Mouse (Mus musculus) retina, embryonic 14.5 days (tissue): Measurements from ENCODE around the gene Ddx24.
"Not testable (repeated sequence)": the region's sequence is repeated elsewhere in the genome, so short reads cannot be mapped to it uniquely, and the experiment has no call there.

ENCODE experiments used
- DNase-seq: peaks from one replicate; pipeline ENCODE4 v3.0.0-alpha.2; 2015; ENCODE audit warnings: low spot score

Gene Ddx24

DNA sequence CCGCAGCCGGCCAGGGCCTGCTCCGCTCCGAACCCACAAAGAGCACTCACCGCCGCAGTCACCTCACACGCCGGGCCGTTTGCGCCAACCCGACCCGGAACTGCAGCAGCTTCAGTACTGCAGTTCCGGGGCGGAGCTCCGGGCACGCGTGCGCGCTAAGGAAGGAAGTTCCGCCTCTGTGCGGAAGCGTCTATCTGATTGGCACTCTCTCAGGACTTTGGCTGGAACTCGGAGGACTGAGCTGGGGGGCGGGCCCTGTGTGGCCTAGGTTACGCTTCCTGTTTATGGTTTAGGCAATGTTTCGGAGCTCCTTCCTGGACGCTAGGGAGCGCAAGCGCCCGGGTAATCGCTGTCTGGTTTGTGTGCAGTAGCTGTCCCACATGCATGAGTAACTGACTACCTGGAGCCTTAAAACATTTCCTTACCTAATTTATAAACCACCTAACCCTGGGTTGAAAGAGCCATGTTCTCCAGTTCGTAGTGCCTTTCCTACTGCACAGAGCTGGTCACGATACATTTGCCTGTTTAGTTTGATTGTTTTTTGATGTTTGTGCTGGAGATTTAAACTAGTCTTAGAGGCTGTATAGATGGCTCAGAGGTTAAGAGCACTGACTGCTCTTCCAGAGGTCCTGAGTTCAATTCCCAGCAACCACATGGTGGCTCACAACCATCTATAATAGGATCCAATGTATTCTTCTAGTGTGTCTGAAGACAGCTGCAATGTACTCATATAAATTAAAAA is at the start of gene Ddx24:
Gene Ddx24 (minus strand): TSS at position 102 of the 742 bp plus-strand sequence.
- peak; percentile 98 for DNase-seq

DNA sequence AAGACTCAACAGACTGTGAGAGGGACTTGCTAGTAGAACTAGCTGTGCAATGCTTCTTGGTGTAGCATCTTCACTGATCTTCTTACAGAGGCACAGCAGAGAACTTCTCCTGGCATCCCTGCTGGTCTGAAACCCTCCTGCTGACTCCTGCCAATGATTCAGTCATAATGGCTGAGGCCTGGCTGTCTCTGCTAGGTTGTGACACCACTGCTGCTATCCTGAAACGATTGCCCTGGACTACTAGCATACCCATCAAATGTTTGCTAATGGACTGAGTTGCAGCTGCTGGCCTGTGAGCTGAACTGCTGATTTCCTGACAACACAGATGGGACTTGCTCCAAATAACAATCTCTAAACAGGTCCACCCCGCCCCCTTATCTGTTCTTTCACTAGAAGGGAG is 48.9 kb upstream of the Ddx24 start:
- peak; percentile 0 for DNase-seq

- DNase-seq: no peak
These were observed 31.5 kb upstream of the Ddx24 start, which contains the start of gene Ifi27l2b for GRCm38 (mm10) chr12:103457140-103457539. Gene Ifi27l2b, minus strand, starts transcription at chr12:103457223.

- not testable (repeated sequence) for DNase-seq
These were observed 31.1 kb upstream of the Ddx24 start for GRCm38 (mm10) chr12:103456727-103457126.

DNA sequence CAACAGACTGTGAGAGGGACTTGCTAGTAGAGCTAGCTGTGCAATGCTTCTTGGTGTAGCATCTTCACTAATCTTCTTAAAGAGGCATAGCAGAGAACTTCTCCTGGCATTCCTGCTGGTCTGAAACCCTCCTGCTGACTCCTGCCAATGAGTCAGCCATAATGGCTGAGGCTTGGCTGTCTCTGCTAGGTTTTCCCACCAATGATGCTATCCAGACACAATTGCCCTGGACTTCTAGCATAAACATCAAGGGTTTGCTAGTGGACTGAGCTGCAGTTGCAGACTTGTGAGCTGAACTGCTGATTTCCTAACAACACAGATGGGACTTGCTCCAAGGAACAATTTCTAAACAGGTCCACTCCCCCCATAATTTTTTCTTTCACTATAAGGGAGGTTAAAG is 27.7 kb upstream of the Ddx24 start:
- no peak for DNase-seq

DNA sequence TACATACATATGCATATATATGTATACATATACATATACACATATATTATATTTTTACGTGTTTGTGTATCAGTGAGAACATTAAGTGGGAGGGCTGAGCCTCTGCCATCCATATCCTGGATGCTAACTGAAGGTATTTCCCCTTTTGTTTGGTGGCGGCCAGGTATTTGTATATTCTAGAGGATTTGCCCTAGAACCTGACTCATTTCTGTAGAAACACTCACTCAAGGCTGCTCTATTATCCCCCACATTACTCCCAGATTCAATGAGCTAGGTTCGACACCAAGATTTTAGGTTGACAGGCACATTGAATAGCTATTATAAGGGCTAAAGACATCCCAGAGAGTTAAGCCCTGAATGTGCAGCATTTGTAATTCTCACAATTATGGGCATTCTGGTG is 19.4 kb upstream of the Ddx24 start:
- DNase-seq: no peak

- DNase-seq: not testable (repeated sequence)
These were observed 18.6 kb upstream of the Ddx24 start for GRCm38 (mm10) chr12:103444261-103444660.

- DNase-seq: no peak
These were observed 17.9 kb upstream of the Ddx24 start, which contains the start of gene Ifi27l2a for GRCm38 (mm10) chr12:103443524-103443923. Gene Ifi27l2a, minus strand, starts transcription at chr12:103443680.

- no peak for DNase-seq
These were observed 12.0 kb upstream of the Ddx24 start for GRCm38 (mm10) chr12:103437601-103438000.

DNA sequence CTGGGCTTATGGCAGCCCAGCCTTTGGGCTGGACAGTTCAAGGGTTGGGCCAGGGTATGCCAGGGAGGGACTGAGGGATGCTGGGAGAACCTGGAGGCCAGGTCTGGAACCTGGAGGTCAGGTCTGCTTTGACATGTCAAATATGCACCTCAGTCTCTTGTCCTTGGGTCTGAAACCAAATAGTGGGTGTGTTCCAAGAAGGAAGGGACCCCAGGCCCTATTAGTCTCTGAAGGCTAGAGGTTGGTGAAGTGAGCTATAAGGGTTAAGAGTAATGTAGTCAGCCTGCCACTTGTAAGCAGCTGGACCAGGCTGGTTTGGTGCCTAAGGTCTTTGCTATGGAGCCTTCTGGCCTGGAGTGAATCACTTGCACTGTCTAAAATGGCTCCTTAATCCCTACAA is 9.2 kb upstream of the Ddx24 start:
- DNase-seq: no peak

- DNase-seq: peak; percentile 1
These were observed 8.5 kb upstream of the Ddx24 start, which contains the start of gene Ifi27 for GRCm38 (mm10) chr12:103433986-103434731. Gene Ifi27, plus strand, starts transcription at chr12:103434211.

DNA sequence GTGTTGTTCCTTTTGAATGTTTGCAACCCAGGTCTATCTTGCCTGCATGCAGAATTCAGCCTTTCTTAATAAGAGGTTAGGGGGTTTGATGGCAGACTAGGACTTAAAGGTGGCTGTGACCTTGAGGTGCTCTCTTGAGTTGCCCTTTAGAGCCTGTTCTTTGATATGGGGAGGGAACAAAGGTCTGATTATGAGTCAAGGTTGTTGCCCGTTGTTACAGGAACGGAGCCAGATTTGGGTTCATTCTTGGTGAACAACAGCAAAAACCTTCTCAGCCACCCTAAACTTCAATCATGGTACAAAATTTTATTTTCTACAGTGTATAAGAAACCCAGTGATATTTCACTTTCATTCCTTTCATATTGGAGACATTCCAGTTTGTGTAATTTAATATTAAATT is 7.8 kb upstream of the Ddx24 start:
- no peak for DNase-seq

- DNase-seq: no peak
These were observed 1.1 kb upstream of the Ddx24 start for GRCm38 (mm10) chr12:103426710-103427109.

- DNase-seq: peak; percentile 1
These were observed 458 bp downstream of the Ddx24 start for GRCm38 (mm10) chr12:103425016-103425728.

GRCm38 (mm10) chr12:103408144-103408543 is 17.5 kb downstream of the Ddx24 start:
- no peak for DNase-seq

- no peak for DNase-seq
These were observed 17.9 kb downstream of the Ddx24 start, which contains the start of gene 9330161L09Rik for GRCm38 (mm10) chr12:103407720-103408119. Gene 9330161L09Rik, minus strand, starts transcription at chr12:103407820.

- no peak for DNase-seq
These were observed 21.5 kb downstream of the Ddx24 start for GRCm38 (mm10) chr12:103404131-103404530.

GRCm38 (mm10) chr12:103396751-103397150 is 28.9 kb downstream of the Ddx24 start:
- DNase-seq: no peak

DNA sequence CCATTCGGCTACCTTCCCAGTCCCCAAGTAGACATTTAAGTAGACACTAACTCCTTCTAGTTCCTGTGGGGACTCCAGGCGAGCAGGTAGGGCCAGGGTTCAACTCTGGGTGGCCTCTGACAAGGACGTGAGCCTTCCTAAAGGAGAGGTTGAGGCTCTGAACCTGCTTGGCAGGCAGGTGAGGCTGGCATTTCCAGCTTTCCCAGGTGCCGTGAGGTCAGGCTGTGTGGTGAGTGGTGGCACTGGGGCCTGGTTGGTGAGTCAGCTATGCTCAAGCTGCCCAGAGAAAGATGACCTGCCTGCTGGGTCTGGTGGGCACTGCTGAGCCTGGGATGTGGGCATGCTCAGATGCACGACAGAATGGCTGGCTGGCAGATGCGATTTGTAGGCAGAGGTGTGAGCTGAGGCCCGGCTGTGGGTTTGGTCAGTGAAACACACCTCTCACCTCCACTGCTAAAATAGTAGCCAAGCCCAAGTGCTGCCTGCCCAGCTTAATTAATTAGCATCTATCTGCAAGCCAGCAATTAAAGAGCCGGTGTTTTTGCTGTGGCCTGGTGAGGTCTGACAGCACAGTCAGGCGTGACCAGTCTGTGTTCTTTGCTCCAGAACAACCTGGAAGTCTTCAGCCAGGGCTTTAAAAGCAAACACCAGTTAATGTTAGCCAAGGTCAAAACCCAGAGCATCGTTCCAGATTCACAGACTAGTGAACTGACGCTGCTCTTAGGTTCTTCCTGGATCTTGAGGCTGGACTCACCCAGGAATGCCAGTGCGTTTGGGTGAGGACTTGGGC is 29.9 kb downstream of the Ddx24 start:
- no peak for DNase-seq

GRCm38 (mm10) chr12:103393528-103393927 is 32.1 kb downstream of the Ddx24 start:
- DNase-seq: no peak

DNA sequence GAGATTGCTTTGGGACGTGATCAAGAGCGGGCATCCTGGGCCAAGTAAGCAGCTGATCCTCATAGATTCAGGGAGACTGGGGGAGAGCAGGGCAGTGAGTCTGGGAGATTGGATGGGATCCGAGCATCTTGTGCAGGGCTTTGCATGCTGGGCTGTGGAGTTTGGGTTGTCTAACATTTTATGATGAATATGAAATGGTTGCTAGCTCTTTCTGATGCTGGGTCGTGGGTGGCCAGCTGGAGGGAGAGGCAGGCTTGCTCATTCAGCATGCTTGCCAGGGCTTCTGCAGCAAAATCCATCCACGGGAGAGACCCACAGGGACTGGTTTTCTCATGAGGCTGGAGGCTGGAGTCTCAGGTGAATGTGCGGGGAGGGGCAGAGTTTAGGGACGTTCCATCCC is 34.5 kb downstream of the Ddx24 start:
- DNase-seq: no peak

DNA sequence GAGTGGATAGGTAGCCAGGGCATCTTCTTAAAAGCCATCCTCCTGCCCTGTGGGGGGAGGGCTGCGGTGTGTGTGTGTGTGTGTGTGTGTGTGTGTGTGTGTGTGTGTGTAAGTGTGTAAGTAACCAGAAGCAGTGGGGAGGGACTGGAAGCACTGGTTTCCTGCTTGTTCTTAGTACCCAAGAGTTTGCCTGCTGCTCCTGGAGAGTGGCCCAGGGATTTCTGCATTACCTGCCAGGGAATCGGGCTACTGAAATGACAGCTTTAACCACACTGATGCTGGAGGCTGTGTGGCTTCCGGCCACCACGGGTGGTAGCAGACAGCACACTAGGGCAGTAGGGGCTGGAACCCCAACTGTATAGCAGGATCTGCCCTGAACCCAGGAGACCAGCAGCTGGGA is 35.6 kb downstream of the Ddx24 start:
- no peak for DNase-seq
